Mouse (Mus musculus) G1E (cell line): ENCODE results near the gene Rgs6.

Experiments used
- CTCF ChIP-seq: IDR thresholded peaks from 2 replicates; pipeline ENCODE4 v1.5.1; 2012; ENCODE audit warnings: low read depth, low read length, inconsistent platforms, mixed read lengths
- GATA1 ChIP-seq: IDR thresholded peaks from 2 replicates; pipeline ENCODE4 v1.6.1; 2012; ENCODE audit warnings: borderline replicate concordance, low read length, inconsistent platforms, mixed read lengths

GRCm38 (mm10) chr12:82810631-82811030, 222.5 kb downstream of the Rgs6 start:
- TF ChIP-seq CTCF (no peak), GATA1 (no peak)
